Mouse (Mus musculus) megakaryocyte, embryonic 14.5 days (primary cell): ENCODE results near the gene Nav3. TPM values are rescaled to one million over a fixed set of nuclear protein-coding genes. Genes with fewer than 3 reads are reported as not detected.

Source experiments
- H3K27me3 ChIP-seq: replicated peaks from 2 replicates; pipeline ENCODE3; 2012; ENCODE audit warnings: inconsistent platforms
- H3K36me3 ChIP-seq: replicated peaks from 2 replicates; pipeline ENCODE3; 2012; ENCODE audit warnings: low read length, inconsistent platforms, mixed read lengths
- H3K4me1 ChIP-seq: 2 replicates; pipeline ENCODE4 v1.6.1; 2012; ENCODE audit warnings: inconsistent platforms
- H3K4me3 ChIP-seq: replicated peaks from 2 replicates; pipeline ENCODE3; 2012; ENCODE audit warnings: moderate library complexity, mild to moderate bottlenecking, inconsistent platforms
- H3K9me3 ChIP-seq: 2 replicates; pipeline ENCODE4 v1.6.1; 2012; ENCODE audit warnings: inconsistent platforms
- FLI1 ChIP-seq: IDR thresholded peaks from 2 replicates; pipeline ENCODE4 v1.6.1; 2012; ENCODE audit warnings: low read length, inconsistent platforms, mixed read lengths
- GATA1 ChIP-seq: IDR thresholded peaks from 3 replicates; pipeline ENCODE4 v1.6.1; 2012; ENCODE audit warnings: mixed read lengths, low read length, inconsistent platforms, borderline replicate concordance
- polyA plus RNA-seq: library from polyadenylated mRNA; stranded (reverse); fragments of >175 nt; gene quantifications from 2 replicates; pipeline ENCODE4 v1.2.3, GENCODE M21; 2012; ENCODE audit warnings: low replicate concordance; ENCODE audit not compliant: insufficient read depth

Nav3 gene
- polyA plus RNA-seq, 1 experiment: not detected

DNA sequence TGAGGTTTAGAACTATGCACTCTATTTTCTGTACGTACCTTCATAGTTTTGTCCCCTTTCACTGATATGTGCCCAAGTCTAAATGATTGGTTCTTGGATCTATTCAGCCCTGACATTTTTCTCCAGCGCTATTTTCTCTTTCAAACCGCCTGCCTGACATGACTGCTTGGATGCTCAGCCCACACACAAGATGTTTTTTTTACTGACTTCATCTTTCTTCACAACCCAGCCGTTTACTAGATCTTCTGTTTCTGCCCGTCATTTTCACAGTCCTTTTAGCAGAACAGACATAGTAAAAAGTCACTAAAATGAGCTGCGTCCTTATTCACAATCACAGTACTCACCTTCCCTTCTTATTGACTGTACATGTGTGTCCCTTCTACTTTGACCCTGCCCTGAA is 656.8 kb downstream of the Nav3 start:
- H3K4me1 ChIP-seq: no peaks in the 10 kb centered on the region
- H3K36me3 ChIP-seq: no peaks in the 10 kb centered on the region
- H3K4me3 ChIP-seq: no peak overlapping the region
- TF ChIP-seq GATA1 (no peak), FLI1 (no peak)
- no peaks in the 10 kb centered on the region; the same call in 1 of the 2 replicates for H3K9me3 ChIP-seq
- no peaks in the 10 kb centered on the region for H3K27me3 ChIP-seq

DNA sequence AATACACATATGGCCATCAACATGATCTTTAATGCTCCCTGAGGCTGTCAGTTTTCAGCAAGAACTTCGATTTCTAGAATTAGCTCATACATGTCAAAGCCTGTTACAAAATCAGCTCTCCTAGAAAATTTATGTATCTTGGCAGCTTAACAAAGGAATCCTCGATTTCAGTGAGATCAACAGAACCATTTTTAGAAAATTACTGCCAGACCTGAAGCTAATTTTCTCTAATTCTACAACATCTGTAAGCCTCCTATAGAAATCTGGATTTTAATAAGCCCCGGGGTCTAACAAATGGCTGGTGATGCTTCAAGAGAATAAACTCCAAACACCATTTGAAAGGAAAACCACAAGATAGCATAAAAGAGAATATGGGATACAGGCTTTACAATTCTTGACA is 659.0 kb downstream of the Nav3 start:
- no peaks in the 10 kb centered on the region for H3K36me3 ChIP-seq
- H3K27me3 ChIP-seq: no peaks in the 10 kb centered on the region
- no peaks in the 10 kb centered on the region for H3K4me1 ChIP-seq
- no peaks in the 10 kb centered on the region; the same call in 1 of the 2 replicates for H3K9me3 ChIP-seq
- no peak overlapping the region for H3K4me3 ChIP-seq
- no peak for TF ChIP-seq GATA1
- no peak for TF ChIP-seq FLI1

DNA sequence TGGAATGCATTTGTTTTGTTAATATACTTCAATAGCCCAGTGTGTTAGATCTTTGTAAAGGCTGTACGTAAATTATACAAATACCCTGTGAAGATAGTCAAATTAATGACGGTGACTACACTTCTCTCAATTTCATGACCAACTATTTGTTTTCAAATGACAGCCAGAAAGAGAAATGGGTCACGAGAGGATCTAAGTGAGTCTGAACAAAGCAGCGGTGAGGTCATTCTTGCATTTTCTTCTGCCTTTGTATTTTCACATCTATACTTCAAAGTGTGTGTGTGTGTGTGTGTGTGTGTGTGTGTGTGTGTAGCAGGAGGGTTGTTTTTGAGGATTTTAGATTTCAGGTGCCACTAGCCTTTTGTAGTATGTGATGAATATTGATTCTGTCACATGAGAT is 662.5 kb downstream of the Nav3 start:
- no peak for TF ChIP-seq GATA1
- no peak for TF ChIP-seq FLI1
- no peak overlapping the region for H3K4me3 ChIP-seq
- H3K36me3 ChIP-seq: no peaks in the 10 kb centered on the region
- H3K27me3 ChIP-seq: no peaks in the 10 kb centered on the region
- H3K9me3 ChIP-seq: peaks cover 4% of the 10 kb centered on the region; the same call in 1 of the 2 replicates
- no peaks in the 10 kb centered on the region for H3K4me1 ChIP-seq

DNA sequence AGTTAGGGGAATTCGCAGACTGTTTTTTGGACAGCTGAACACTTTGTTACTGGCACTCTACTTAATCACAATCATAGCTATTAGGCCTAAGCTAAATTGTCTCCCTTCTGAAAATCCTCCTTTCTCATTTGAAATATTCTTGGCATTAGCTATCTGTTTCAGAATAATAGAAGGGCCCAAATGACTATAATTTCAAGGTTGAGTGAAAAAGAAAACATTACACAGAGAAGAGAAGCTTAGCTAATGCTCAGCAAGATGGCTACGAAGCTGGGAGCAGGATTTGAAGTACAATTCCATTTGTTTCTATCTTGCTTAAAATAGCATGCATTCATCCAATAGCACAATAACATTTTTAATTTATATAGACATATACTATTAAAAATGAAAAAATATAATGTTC is 667.3 kb downstream of the Nav3 start:
- Histone ChIP-seq H3K36me3 (no peaks in the 10 kb centered on the region), H3K27me3 (no peaks in the 10 kb centered on the region), H3K4me3 (no peak overlapping the region), H3K4me1 (no peaks in the 10 kb centered on the region), H3K9me3 (peaks cover 4% of the 10 kb centered on the region; the same call in 1 of the 2 replicates)
- TF ChIP-seq GATA1 (no peak), FLI1 (no peak)

DNA sequence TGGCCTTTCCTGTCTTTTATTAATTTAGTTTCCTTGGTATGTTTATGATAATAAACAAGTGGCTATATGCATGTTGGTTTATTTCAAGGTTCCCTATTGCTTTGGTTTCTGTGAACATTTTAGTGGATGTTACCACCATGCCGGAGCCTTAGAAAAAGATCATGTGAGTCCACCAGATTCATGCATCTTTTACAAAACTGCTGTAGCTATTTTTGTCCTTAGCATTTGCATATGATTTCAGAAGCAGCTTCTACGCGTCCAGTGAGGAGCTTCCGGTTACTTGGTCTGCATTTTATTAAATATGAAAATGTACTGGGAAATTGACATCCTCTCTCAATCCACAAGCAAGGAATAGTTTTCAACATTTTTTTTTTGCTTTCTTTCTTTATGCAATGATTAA is 676.9 kb downstream of the Nav3 start:
- Histone ChIP-seq H3K27me3 (no peaks in the 10 kb centered on the region), H3K4me3 (no peak overlapping the region), H3K9me3 (peaks cover 5% of the 10 kb centered on the region; the same call in 1 of the 2 replicates), H3K36me3 (no peaks in the 10 kb centered on the region), H3K4me1 (no peaks in the 10 kb centered on the region)
- TF ChIP-seq FLI1: no peak
- TF ChIP-seq GATA1: no peak

DNA sequence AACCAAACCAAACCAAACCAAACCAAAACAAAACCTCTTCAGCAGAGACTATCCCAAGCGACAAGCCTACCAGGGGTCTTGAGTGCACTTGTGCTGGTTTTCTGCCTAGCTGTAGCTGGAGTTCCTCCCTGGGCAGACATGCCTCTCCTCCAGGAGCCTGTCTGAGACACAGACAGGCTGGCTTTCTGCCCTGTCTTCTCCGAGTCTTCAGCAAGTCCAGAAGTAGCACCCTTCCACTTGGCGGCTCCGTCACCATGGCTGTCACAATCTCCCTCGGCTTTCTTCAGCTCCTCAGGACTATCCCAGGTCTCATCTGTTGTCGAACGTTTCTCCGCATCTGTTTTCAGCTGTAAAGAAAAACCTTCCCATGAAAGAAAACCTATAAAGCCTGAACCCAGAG is 686.9 kb downstream of the Nav3 start:
- H3K27me3 ChIP-seq: no peaks in the 10 kb centered on the region
- TF ChIP-seq FLI1: no peak
- no peak for TF ChIP-seq GATA1
- 0 out of 2 replicates have a peak, but pooled peaks cover 2% of the 10 kb centered on the region for H3K9me3 ChIP-seq
- H3K4me1 ChIP-seq: no peaks in the 10 kb centered on the region
- no peaks in the 10 kb centered on the region for H3K36me3 ChIP-seq
- H3K4me3 ChIP-seq: no peak overlapping the region

DNA sequence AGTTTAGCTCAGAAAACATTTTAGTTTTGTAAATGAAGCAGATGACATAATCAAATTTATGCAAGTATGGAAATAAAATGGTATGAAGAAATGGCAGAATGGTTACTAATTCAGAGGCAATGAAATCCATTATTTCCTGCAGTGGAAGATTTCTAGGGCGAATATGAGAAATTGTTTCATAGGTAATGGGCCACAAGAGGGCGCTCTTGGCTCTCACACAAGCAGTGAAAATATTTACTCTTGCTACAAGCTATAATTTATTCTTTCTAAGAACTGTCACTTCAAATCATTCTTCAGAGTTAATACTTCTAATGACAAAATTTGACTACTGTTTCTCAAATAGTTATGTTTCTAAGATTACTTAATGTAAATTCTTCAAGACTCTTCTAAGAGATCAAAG is 690.4 kb downstream of the Nav3 start:
- TF ChIP-seq GATA1 (no peak), FLI1 (no peak)
- Histone ChIP-seq H3K4me3 (no peak overlapping the region), H3K36me3 (no peaks in the 10 kb centered on the region), H3K4me1 (no peaks in the 10 kb centered on the region), H3K9me3 (0 out of 2 replicates have a peak, but pooled peaks cover 2% of the 10 kb centered on the region), H3K27me3 (no peaks in the 10 kb centered on the region)

DNA sequence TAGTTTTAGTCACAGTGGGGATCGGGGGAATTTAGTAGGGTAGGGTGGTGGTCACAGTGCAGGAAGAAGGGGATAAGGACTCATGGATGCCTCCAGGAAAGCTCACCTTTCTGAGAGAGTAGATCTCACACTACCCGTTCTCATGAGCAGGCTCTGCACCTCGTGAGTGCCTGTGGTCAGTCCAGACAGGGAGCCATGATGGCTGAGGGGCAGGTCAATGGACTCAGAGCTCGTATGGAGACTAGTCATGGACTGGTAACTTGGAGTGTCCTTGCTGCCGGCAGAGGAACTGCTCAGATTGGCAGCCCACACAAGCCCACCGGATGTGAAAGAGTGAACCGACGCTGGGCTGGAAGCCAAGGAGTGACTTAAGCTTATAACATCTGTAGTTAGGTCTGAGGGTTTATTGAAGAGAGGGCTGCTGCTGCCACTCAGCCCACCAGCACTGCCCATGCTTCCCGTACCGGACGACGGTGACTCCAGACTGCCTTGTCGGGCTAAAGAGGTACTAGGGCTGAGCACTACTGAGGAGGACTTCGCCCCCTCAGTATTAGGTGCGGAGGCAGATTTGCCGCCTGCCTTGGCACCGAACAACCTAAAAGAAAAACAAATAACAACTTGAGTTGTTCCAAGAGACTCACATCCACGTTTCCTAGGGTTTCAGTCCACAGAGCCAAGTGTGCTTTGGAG is 691.4 kb downstream of the Nav3 start:
- TF ChIP-seq FLI1: no peak
- TF ChIP-seq GATA1: no peak
- H3K4me3 ChIP-seq: no peak overlapping the region
- no peaks in the 10 kb centered on the region for H3K27me3 ChIP-seq
- no peaks in the 10 kb centered on the region for H3K36me3 ChIP-seq
- H3K4me1 ChIP-seq: no peaks in the 10 kb centered on the region
- no peaks in the 10 kb centered on the region for H3K9me3 ChIP-seq

DNA sequence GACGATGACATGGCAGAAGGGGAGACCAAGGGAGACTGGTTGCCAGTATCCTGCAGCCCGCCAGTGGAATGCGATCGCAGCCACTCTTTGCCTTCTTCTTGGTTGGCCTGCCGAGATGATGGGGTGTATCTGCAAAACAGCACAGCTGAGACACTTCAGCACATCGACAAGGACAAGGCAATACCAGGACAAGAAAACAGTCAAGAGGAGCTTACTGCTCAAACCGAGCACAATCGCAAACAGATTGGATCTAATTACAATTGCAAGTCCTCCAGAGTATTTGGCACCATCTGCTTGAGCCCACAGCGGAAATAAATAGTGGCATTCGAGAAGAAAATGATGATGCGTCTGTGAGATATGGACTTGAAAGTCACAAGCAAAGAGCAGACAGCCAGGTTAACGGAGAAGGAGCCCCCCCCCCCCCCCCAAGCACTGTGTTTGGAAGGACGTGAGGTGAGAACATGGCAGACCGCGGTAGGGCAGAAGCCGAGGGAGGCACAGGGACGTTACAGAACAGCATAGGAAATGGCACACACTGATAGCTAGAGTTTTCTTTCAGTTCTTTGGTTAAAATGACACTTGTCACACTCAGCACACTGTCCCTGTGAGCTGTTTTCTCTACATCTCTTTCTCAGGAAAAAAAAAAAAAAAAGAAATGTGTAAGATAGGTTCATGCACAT is 696.9 kb downstream of the Nav3 start:
- TF ChIP-seq GATA1: no peak
- no peak for TF ChIP-seq FLI1

DNA sequence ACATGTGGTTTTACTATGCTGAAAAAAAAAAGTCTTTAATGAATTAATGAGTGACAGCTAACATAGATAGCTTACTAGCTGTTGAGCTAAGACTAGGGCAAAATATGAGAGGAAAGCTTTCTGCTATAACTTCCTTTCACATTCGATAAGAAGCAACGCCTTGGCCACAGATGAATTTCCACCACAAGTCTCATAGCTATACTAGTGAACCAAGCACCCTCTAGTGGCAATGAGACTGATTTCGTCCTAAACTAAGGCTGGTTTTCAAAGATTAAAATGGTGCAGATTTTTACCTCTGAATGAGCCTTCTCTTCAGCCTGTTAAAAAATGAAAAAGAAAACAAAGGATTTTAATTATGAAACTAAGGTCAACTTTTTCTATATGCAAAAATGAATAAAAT is 709.1 kb downstream of the Nav3 start:
- Histone ChIP-seq H3K4me1 (no peaks in the 10 kb centered on the region), H3K4me3 (no peak overlapping the region), H3K9me3 (no peaks in the 10 kb centered on the region), H3K27me3 (no peaks in the 10 kb centered on the region), H3K36me3 (no peaks in the 10 kb centered on the region)
- TF ChIP-seq FLI1 (no peak), GATA1 (no peak)

More for the DNA sequence above, 696.9 kb downstream of the Nav3 start:
- Histone ChIP-seq H3K4me1 (no peaks in the 10 kb centered on the region), H3K27me3 (no peaks in the 10 kb centered on the region), H3K4me3 (no peak overlapping the region), H3K36me3 (no peaks in the 10 kb centered on the region), H3K9me3 (peaks cover 4% of the 10 kb centered on the region; the same call in 1 of the 2 replicates)
